Mouse (Mus musculus) embryonic stem cell, embryonic (primary cell): ENCODE measurements at regions not wholly inside any gene's neighbourhood (a gene's known extent, or its start where the extent isn't known, plus 50 kb on each side); places are given as distances from the start of the nearest gene placed in this dataset.

ENCODE experiments used
- CTCF ChIA-PET, 4 experiments: fragments of 300-600 bp in 2 of 4; fragments of 350-600 bp in 2 of 4; sonication (Branson Sonifier 250); formaldehyde crosslinking; loops; one replicate each; lab custom pipeline; 2022; ENCODE audit warnings: inconsistent platforms in 2 of 4; lab: Charles Lee
- POLR2A ChIA-PET, 4 experiments: fragments of 300-600 bp in 2 of 4; fragments of 350-600 bp in 2 of 4; sonication (Branson Sonifier 250); formaldehyde crosslinking; loops; one replicate each; lab custom pipeline; 2022; ENCODE audit warnings: antibody characterized with exemption in 4 of 4, inconsistent platforms in 1 of 4; lab: Charles Lee

DNA sequence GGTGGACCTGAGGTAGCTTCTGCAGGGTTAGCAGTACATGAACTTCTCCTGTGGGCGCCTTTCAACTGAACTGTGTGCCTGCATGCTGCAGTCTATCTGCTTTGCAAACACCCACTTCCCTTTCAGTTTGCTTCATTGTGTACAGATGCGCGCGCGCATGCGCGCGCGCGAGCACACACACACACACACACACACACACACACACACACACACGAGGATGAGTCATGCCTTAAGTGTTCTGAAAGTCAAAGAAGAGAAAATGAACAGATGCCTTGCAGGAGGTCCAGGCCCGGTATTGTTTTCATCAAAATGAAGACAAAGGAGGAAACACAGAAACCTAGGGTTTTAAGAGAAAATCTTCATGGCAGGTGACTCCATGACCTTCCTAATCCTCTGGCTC is 124.3 kb downstream of the Asb1 start:
- ChIA-PET CTCF (no interaction called here), POLR2A (interaction anchor here in 1 of 4 experiments (1.1 kb wide), 1 partner anchor 31 kb away, joined by 3 read pairs; no protein-coding TSS in a partner anchor)

DNA sequence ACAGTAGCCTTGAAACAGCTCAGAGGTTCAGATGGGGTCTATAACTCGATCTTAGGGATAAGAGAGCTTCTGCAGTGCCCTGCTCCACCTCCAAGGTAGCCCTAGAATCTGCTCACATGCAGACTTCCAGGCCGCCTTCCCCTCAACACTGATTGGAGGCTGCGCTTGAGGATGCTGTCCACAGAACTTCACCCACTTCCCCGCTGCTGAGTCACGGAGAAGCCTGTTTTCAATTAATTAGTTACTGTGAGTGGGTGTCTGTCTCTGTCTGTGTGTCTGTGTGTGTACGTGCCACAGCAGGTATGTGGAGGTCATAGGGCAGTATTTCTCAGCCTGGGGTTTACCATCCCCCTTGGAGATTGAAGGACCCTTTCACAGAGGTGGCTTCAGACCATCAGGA is 128.2 kb downstream of the Asb1 start:
- CTCF ChIA-PET = no interaction called here
- POLR2A ChIA-PET = no interaction called here

DNA sequence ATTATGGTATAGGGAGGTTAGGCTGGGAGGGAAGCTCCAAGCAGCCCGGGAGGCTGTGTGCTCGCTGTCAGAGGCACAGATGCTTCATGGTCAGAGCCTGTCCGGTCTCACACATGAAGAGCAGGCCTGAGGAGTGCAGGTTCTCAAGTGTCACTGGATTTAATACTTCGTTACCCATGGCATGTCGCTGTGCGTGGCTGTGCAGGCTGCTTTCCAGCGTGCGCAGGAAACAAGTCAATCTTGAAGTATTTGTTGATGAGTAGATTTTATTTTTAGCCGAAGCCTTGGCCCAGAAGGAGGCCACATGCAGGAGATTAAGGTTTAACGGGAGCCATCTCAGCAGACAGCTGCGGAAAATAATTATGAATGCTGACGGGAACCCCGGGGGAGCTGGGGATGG is 130.3 kb upstream of the Twist2 start:
- CTCF ChIA-PET = no interaction called here
- POLR2A ChIA-PET = no interaction called here

DNA sequence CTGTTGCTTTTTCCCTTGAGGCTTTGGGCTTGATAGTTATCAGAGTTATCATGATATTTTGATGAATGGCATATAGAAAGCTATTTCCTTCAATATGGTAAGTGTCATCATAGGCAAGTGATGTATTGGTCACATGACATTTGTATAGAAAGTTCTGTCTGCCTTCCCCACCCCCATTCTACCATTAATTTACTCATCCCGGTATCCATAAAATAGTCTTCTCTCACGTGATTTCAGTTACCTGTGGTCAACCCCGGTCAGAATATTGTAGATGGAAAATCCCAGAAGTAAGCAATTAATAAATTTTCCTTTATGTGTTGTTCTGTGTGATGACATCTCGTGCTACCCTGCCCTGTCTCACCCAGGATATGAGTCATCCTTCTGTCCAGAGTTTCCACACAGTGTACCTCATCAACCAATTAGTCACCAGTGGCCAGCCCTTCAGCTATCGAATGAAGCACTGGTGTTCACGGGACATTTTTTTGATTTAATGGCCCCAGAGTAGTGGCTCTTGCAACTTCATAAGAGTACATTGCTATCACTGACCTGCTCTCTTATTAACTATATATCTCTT is 127.1 kb upstream of the Twist2 start:
- POLR2A ChIA-PET = interaction anchor here in 1 of 4 experiments (1.0 kb wide), 1 partner anchor 138 kb away, joined by 3 read pairs; no protein-coding TSS in a partner anchor
- CTCF ChIA-PET = no interaction called here

DNA sequence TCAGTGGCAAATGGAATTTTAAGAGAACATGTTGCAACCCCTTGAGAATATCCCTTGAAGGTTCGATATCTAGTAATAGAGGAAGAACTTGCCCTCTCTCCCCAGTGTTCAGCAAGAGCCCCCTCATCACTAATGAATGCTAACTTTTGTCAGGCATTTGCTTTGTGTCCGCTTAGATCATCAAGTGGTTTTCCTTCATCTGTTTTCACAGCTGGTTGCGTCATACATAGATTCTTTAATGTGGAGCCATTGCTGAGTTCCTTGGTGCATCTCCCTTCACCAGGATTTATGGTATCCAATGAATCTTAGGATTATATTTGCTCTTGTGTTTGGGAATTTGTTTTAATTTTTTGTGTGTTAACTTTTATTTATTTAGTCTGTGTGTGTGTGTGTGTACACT is 124.2 kb upstream of the Twist2 start:
- CTCF ChIA-PET = interaction anchor here in 2 of 4 experiments (0.6 kb wide), 2 partner anchors 9 to 76 kb away, joined by 3 to 4 read pairs; no protein-coding TSS in a partner anchor
- POLR2A ChIA-PET = interaction anchor here in 2 of 4 experiments (0.6 to 0.7 kb wide), 3 partner anchors 227 to 561 kb away, joined by 3 to 5 read pairs (median 3); partner anchors contain the start of gene Ube2f (in 1 of the 2)

DNA sequence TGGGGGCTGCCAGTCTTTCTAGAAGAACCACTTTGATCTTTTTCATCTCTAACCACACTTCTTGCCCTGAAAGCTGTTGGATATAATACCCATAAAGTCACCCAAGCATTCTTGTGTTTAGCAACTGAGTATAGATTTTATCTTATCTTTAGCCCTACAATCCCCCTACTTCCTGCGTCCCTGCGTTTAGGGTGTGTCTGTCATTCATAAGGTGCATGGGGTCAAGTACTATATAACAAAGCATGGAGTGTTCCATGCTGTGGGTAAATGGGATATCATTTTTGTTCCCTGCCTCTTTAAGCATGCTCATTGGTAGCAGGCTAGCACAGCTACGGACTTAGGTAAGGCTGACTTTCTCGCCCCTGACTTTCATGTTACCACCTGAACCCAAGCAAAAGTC is 122.5 kb upstream of the Twist2 start:
- CTCF ChIA-PET = interaction anchor here in 1 of 4 experiments (0.9 kb wide), 1 partner anchor 141 kb away, joined by 3 read pairs; no protein-coding TSS in a partner anchor
- POLR2A ChIA-PET = no interaction called here

DNA sequence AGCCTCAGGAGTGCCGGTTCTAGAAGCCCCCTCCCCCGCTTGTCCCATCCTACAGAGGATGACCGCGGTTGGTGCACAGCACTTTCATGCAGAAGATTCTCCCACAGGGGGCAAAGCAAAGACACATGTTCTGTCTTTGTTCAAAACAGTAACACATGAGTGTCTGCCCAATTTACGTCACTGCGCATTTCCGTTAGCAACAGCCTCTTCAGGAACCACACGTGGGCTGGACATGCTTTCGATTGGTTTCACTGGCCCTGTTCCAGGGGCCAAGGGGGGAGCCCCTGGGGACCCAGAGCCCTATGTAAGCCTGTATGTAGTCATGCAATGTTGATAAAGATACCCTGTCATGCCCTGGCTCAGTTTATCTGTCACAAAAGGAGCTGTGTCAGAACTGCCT is 116.2 kb upstream of the Twist2 start:
- POLR2A ChIA-PET = no interaction called here
- CTCF ChIA-PET = no interaction called here

DNA sequence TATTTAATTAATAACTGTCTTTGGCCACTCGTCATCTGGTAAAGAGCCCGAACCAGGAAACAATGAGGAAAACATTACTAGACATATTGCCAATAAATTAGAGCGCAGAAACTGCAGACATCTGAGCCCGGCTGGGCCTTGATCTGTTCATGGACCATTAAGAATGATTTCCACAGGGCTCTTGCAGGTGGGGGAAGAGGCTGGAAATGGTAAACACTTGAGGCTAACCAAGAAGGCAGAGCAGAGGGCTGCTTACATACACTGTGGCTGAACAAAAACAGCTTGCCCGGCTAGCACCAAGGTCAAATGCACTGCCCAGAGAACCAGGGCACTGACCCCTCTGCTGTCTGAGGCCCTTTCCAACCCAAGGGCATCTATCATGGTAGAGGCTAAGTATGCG is 115.5 kb upstream of the Twist2 start:
- POLR2A ChIA-PET = no interaction called here
- CTCF ChIA-PET = no interaction called here

DNA sequence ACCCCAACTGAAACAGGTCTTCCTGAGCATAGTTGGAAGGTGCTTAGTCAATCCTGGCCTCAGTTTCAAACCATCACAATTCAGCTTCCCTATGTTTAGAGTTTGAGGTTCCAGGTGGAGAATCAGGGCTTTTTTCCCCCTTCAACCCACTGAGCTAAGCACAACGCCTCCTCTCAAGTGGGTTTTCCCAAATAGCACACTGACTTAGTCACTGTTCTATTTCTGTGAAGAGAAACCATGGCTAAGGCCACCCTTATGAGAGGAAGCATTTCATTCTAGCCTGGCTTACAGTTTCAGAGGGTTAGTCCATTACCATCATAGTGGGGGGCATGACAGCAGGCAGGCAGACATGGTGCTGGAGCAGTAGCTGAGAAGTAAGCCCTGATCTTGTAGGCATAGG is 109.7 kb upstream of the Twist2 start:
- CTCF ChIA-PET = no interaction called here
- POLR2A ChIA-PET = no interaction called here

DNA sequence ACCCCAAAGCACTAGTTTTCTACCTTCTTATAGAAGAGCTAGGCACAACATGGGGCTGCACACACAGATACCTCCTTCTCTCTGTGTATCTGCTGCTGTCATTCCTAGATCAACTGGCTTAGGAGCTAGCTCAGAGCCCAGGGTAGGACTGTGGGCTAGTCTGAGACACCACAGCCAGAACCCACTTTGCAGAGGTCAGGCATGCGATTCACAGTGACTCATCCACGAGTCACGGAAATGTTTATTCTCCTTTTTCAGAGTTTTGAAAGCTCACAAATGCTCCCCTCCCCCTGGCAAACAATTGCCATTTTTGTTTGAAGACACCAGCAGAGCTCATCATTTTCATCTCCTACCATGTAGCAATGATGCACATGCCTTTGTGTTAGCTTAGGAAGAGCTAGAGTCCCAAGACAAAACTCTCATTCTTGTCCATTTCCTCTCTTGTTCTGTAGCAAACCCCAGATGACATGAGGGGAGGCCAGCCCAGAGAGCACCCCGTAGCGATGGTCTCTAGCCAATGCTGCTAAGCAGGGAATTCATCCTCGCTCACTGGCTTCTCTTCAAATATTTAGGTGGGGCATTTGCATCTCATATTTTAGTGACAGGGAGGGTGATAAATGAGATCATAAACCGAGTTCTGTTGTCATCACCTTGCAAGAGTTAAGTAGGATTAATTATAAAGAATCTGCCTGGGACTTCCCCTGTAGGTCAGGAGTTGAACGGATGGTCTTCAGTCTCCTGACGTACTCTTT is 108.4 kb upstream of the Twist2 start:
- POLR2A ChIA-PET = interaction anchor here in 1 of 4 experiments (0.5 kb wide), 1 partner anchor 823 kb away, joined by 3 read pairs; no protein-coding TSS in a partner anchor
- CTCF ChIA-PET = no interaction called here

DNA sequence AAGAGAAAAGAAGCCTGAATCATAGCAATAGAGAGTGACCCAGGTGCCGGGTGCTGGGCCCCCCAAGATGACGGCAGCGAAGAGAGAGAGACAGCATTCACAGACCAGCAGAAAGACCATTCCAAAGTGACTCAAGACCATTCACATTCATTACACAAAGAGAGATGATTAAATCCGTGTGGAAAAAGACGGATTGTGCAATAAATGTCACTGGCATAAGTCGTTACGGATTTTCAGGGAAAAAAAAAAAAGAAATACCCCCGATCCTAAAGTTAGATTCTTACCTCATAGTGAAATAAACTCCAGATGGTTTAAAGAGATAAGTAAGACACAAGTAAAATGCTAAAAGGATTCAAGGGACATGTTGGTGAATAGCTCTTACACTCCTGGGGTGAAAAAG is 104.2 kb upstream of the Twist2 start:
- POLR2A ChIA-PET = no interaction called here
- CTCF ChIA-PET = no interaction called here

DNA sequence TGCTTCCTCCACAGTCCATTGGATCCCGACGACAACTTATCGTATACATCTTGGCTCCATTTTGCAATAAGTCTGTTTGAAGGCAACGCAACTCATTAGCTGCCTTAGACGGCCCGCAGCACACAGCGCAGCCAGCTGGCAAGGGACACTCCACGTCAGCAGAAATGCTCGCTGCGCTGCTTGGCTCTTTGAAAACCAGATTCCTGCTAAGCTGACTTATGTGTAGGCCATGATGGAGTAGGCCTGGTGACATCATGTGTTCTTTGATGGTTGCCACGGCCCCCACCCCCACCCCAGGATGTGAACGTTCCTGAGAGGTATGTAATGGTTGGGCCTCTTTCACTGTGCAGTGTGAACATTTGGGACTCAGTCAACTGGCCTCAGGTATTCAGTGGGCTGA is 99.8 kb upstream of the Twist2 start:
- ChIA-PET POLR2A (interaction anchor here in 1 of 4 experiments (0.6 kb wide), 1 partner anchor 800 kb away, joined by 3 read pairs; no protein-coding TSS in a partner anchor), CTCF (interaction anchor here in 1 of 4 experiments (1.1 kb wide), 1 partner anchor 12 kb away, joined by 7 read pairs; no protein-coding TSS in a partner anchor)

DNA sequence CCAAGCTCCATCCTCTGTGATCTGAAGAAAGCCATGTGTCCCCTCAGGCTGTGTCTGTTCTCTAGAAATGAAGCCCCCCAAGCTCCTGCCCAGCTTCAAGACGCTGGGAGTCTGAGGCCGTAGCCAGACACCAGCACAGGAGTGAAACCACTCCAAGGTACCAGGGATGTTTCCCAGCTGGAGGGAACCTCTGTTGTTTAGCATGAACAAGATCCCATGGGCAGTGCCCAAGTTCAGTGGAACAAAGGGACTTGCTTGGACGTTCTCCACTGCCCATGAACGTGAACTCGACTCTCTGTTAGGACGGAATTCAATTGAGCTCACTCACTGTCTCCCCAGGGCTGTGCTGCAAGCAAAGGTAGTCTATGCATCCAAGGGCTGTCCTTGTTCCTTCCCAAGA is 99.2 kb upstream of the Twist2 start:
- ChIA-PET POLR2A (interaction anchor here in 1 of 4 experiments (0.6 kb wide), 1 partner anchor 799 kb away, joined by 3 read pairs; no protein-coding TSS in a partner anchor), CTCF (interaction anchor here in 2 of 4 experiments (0.5 to 1.1 kb wide), 2 partner anchors 12 kb away, joined by 7 to 8 read pairs; no protein-coding TSS in a partner anchor)

DNA sequence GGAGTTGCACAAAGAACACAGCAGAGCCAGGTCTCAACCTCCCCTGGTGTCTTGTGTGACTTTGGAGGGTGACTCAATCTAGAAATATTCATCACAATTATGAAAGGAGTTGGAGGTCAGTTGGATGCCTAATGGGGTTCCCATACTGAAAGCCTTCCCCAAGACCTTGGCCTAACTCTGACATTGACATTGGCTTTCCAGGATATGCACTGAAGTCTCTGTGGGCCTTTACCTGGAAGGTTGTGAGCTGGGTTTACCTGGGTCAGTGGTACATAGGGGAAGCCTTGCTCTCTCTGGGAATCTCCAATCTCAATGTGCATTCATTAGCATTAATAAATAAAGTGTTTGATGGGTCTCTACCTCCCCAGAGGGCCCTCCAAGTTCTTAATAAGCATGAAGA is 98.5 kb upstream of the Twist2 start:
- POLR2A ChIA-PET = no interaction called here
- CTCF ChIA-PET = no interaction called here

DNA sequence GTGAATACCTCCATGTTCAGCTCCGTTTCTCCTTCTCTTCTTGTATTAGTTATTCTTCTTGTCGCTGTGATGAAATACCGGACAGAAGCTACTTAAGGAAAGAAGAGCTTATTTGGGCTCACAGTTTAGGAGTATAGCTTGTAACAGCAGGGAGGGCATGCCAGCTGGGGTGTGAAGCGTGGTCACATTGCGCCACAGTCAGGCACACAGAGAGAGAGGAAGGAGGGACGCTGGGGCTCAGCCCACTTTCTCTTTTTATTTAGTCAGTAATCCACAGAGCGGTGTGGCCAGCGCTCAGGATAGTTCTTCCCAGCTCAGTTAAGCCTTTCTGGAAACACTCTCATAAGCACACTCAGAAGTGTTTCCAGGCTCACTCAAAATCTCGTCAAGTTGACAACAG is 95.8 kb upstream of the Twist2 start:
- CTCF ChIA-PET = no interaction called here
- POLR2A ChIA-PET = no interaction called here

DNA sequence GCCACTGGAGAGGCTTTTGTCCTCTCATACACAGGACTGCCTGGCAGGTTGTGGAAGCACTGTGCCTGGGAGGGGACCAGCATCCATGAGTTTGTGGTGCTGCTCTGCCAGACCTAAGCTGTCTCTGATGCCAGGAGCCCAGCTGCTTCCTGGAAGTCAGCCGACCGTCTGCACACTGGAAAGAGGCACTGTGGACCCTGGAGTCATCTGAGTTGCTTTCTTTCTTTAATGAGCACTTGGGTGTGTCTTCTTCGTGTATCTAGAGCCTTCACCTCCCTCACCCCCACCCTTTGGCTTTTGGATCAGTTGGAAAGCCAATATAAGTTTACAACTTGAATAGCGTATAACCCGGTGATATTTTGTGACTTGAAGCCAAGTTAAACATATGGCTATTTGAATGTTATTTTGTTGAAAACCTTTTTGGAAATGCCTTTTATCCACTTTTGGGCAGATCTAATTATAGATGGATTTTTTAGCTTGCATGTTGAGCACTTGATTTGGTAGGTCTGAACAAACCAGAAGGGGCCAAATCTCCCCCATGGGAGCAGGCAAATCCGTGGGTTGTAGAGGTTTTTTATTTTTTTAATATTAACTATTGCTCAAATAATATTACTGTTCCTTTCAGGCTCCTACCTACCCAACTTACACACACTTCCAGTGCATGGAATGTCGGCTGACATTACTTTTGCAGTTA is 92.6 kb upstream of the Twist2 start:
- CTCF ChIA-PET = no interaction called here

DNA sequence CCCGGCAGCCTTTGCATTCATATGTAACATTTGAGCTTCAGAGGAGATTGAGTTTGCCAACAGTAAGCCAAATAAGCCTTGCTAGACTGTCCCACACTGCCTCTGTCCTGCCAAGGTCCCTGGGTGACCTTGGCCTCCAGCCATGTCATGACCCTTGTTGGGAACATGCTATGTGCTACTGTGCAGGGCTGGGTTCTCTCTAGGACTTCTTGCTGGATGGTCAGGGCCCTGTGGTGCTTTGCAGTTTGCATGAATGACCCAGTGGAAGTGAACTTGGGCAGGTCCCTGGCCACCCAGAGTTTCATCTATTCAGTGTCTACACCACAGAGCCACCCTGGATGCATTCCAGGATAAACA is 92.0 kb upstream of the Twist2 start:
- CTCF ChIA-PET = no interaction called here

More for the DNA sequence above, 92.6 kb upstream of the Twist2 start:
- POLR2A ChIA-PET = no interaction called here

DNA sequence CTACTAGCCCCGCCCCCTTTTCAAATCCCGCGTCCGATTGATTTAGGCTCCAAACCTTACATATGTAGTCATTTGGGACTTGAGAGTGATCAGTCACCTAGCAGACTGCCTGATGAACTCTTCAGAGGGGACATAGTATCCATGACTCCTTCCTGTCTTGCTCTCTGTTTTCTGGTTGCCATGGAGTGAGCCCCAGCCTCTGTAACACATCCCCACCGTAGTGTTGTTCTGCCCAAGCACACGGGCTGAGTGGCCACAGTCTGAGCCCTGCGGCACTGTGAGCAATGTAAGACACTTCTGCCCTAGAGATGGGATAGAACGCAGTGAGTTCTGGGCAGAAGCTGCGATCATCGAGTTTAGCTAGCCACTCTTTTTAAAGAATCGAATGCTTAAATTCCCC is 88.1 kb upstream of the Twist2 start:
- ChIA-PET CTCF (no interaction called here), POLR2A (no interaction called here)

More for the DNA sequence above, 92.0 kb upstream of the Twist2 start:
- POLR2A ChIA-PET = interaction anchor here in 1 of 4 experiments (0.6 kb wide), 1 partner anchor 23 kb away, joined by 3 read pairs; no protein-coding TSS in a partner anchor

DNA sequence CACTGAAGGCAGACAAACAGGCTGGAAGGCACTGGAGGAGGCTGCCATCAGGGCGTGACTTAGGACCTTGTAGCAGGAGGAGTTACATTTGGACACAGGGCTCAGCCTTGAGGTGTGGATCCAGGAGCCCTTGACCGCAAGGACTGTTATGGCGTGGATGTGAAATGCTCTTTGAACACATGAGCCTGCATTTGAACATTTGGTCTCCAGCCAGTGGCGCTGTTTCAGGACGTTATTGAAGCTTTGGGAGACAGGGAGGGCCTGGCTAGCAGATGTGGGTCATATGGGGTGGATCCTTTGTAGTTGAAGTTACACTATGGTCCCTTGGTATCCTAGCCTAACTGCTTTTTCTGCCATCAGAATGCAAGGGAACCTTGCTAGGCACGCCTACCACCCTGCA is 87.0 kb upstream of the Twist2 start:
- ChIA-PET POLR2A (interaction anchor here in 2 of 4 experiments (0.6 to 0.7 kb wide), 2 partner anchors 10 to 759 kb away, joined by 3 to 4 read pairs; partner anchors contain the start of gene Ndufa10 (in 1 of the 2)), CTCF (no interaction called here)
